Mouse (Mus musculus): ENCODE measurements at regions not wholly inside any gene's neighbourhood (a gene's known extent, or its start where the extent isn't known, plus 50 kb on each side); places are given as distances from the start of the nearest gene placed in this dataset.

DNA sequence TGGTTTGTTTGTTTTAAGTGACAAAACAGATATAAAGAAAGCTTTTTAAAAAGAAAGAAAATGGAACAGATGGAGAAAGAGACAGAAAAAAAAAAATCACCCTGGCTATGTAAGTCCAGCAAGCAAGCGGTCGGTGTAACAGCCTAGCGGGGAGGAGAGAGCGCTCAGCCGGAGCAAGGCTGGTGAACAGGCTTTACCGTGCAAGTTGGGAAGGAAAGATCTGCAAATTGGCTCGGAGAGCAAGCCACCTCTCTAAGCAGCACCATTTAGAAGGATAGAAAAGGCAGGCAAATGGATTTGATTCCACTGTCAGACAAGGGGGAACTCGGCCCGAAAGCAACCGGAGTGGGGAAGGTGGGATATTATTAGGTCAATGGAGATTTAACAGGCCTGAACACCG lies 59.9 kb upstream of the Ppp2r5c start:
- no peak for DNase-seq (ENCODE audit: low spot score in 2 of 2)

DNA sequence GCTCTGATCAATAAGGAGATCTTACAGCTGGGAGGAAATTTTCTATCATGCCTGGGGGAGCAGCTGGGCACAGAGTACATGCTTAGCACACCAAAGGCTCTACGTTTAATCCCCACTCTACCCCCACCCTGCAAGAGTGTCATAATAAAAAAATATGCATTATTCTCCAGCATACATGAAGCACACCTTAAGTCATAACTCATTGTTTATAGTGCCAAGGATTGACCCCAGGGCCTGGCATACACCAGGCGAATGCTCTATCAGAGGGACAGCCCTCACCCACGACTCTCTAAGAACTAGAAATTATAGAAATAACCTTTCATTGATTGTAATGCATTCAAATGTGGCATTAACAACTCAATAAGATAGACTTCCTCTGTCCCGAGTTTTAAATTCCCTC lies 59.4 kb upstream of the Ppp2r5c start:
- DNase-seq (ENCODE audit: low spot score in 2 of 2), result no peak

DNA sequence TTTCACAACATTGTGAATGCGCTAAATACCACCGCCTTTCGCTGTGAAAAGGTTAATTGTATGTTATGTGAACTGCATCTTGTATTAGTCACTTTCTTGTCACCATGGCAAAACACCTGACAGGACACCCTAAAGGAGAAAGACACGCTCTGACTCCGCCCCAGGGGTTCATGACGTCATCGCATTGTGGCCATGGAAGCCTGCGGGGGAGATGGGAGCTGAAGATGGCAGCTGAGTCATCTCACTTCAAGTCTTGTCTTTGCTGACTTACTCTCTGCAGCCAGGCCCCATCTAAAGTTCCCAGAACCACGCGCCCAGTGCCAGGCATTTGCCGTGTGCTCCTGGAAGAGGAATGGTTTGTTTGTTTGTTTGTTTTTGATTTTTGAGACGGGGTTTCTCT lies 57.5 kb upstream of the Ppp2r5c start:
- DNase-seq (ENCODE audit: low spot score in 2 of 2), result no peak

DNA sequence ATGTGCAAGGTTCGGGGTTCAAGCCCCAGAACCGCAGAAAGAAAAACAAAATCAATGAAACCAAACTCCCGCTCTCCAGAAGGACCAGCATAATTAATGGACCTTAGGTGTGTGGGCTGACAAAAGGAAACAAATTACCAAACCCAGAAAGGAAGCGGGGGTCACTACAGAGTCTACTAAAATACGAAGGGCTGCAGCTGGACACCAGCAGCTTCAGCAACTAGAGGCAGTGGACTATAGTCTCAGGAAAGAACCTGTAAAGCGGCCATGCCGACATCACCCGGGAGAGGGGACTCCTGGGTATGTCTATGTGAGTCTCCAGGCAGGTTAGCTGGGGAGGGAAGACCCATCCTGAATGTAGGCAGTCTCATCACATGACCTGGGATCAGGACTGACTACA lies 55.5 kb upstream of the Ppp2r5c start:
- no peak for DNase-seq (ENCODE audit: low spot score in 2 of 2)

DNA sequence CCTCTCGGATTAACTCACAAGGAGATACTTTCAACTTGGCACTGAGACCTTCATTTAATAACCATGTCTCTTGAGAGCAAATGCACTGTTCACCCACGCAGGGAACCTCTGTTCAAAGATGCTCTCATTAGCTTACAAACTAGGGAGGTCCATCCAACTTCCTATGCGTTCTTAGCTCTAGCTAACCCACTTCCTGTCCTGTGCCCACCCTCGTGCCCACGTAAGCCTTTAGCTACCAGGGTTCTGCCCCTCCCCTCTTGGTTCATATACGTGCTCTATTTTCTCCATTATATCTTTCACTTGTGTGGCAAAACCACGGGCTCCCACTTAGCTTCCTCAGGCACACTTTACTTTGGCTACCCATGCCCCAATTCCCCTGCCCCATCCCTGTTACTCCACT lies 53.4 kb upstream of the Ppp2r5c start:
- DNase-seq (ENCODE audit: low spot score in 2 of 2), result no peak
